Mouse (Mus musculus): ENCODE measurements around the gene Dpp6. TPM values are rescaled to one million over a fixed set of nuclear protein-coding genes. Genes with fewer than 3 reads are reported as not detected.

The Dpp6 gene
- polyA plus RNA-seq, 1 experiment from 2014 or later: 4.5 TPM

GRCm38 (mm10) chr5:27133196-27133595 lies 316.2 kb downstream of the Dpp6 start:
- no peaks in the 10 kb centered on the region for H3K36me3 ChIP-seq (replicated peaks; ENCODE audit: control insufficient read depth, insufficient read depth, low read depth, low read length)
- H3K27me3 ChIP-seq (ENCODE audit: control insufficient read depth, insufficient read depth, low read length): no peaks in the 10 kb centered on the region
- no peak overlapping the region for H3K4me2 ChIP-seq (ENCODE audit: low read depth, low read length)
- WGBS: 78% methylated on average over 3 of the region's 3 CpGs
- H3K27ac ChIP-seq (replicated peaks; ENCODE audit: low read depth, low read length): no peak overlapping the region
- no peaks in the 10 kb centered on the region for H3K4me1 ChIP-seq (ENCODE audit: control insufficient read depth, insufficient read depth, low read length)
- no peaks in the 10 kb centered on the region for H3K9me3 ChIP-seq (replicated peaks; ENCODE audit: control insufficient read depth, low read length)
- no peak overlapping the region for H3K9ac ChIP-seq (replicated peaks; ENCODE audit: low read length)
- no peak overlapping the region for H3K4me3 ChIP-seq (ENCODE audit: low read depth, low read length)
- DNase-seq (ENCODE audit: low spot score): no peak
- ATAC-seq (replicated peaks; ENCODE audit: insufficient number of reproducible peaks, low FRiP score, low TSS enrichment, low read depth): no peak

- H3K4me1 ChIP-seq (ENCODE audit: control insufficient read depth, insufficient read depth, low read length): no peaks in the 10 kb centered on the region
- DNase-seq (ENCODE audit: low spot score): no peak
- H3K9ac ChIP-seq (replicated peaks; ENCODE audit: low read length): no peak overlapping the region
- no peak overlapping the region for H3K4me3 ChIP-seq (ENCODE audit: low read depth, low read length)
- H3K9me3 ChIP-seq (replicated peaks; ENCODE audit: control insufficient read depth, low read length): no peaks in the 10 kb centered on the region
- H3K27me3 ChIP-seq (ENCODE audit: control insufficient read depth, insufficient read depth, low read length): no peaks in the 10 kb centered on the region
- WGBS: 76% methylated on average over 2 of the region's 2 CpGs
- no peak for ATAC-seq (replicated peaks; ENCODE audit: insufficient number of reproducible peaks, low FRiP score, low TSS enrichment, low read depth)
- no peaks in the 10 kb centered on the region for H3K36me3 ChIP-seq (replicated peaks; ENCODE audit: control insufficient read depth, insufficient read depth, low read depth, low read length)
- H3K27ac ChIP-seq (replicated peaks; ENCODE audit: low read depth, low read length): no peak overlapping the region
- H3K4me2 ChIP-seq (ENCODE audit: low read depth, low read length): no peak overlapping the region
These were observed 317.5 kb downstream of the Dpp6 start for GRCm38 (mm10) chr5:27134436-27135005.

DNA sequence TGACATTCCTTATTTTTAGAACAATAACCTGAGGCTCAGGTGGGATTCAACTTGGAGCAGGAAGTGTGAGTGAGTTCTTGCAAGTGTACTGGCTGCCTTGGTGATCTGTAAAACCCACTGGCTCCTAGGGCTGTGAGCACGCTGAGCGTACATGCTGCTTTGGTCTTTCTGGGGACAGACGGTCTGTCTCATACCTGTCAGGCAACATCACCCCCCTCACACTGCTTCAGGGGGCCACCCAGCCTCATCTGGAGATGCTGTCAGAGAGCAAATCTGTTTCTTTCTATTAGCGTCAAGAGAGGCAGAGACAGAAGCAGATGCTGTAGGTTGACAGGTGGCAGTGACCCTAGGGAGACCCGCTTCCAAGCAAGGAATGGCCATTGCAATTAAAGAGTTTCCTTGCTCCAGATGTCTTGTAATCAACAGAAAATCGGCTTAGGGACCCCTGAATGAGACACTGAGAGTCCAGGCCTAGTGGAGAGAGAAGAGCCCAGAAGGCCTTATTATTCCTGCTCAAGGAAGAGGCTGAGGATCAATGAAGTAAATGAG lies 330.5 kb downstream of the Dpp6 start:
- 80% methylated on average over 6 of the region's 6 CpGs for WGBS
- no peaks in the 10 kb centered on the region for H3K27me3 ChIP-seq (ENCODE audit: control insufficient read depth, insufficient read depth, low read length)
- H3K9me3 ChIP-seq (replicated peaks; ENCODE audit: control insufficient read depth, low read length): no peaks in the 10 kb centered on the region
- ATAC-seq (replicated peaks; ENCODE audit: insufficient number of reproducible peaks, low FRiP score, low TSS enrichment, low read depth) (no peak), DNase-seq (ENCODE audit: low spot score) (no peak)
- H3K9ac ChIP-seq (replicated peaks; ENCODE audit: low read length): no peak overlapping the region
- H3K27ac ChIP-seq (replicated peaks; ENCODE audit: low read depth, low read length): no peak overlapping the region
- no peak overlapping the region for H3K4me3 ChIP-seq (ENCODE audit: low read depth, low read length)
- no peaks in the 10 kb centered on the region for H3K36me3 ChIP-seq (replicated peaks; ENCODE audit: control insufficient read depth, insufficient read depth, low read depth, low read length)
- H3K4me1 ChIP-seq (ENCODE audit: control insufficient read depth, insufficient read depth, low read length): no peaks in the 10 kb centered on the region
- H3K4me2 ChIP-seq (ENCODE audit: low read depth, low read length): no peak overlapping the region

- 62% methylated on average over 1 of the region's 1 CpGs for WGBS
- no peaks in the 10 kb centered on the region for H3K36me3 ChIP-seq (replicated peaks; ENCODE audit: control insufficient read depth, insufficient read depth, low read depth, low read length)
- H3K27me3 ChIP-seq (ENCODE audit: control insufficient read depth, insufficient read depth, low read length): no peaks in the 10 kb centered on the region
- no peak overlapping the region for H3K9ac ChIP-seq (replicated peaks; ENCODE audit: low read length)
- no peak overlapping the region for H3K4me3 ChIP-seq (ENCODE audit: low read depth, low read length)
- no peak overlapping the region for H3K27ac ChIP-seq (replicated peaks; ENCODE audit: low read depth, low read length)
- no peak overlapping the region for H3K4me2 ChIP-seq (ENCODE audit: low read depth, low read length)
- H3K9me3 ChIP-seq (replicated peaks; ENCODE audit: control insufficient read depth, low read length): no peaks in the 10 kb centered on the region
- ATAC-seq (replicated peaks; ENCODE audit: insufficient number of reproducible peaks, low FRiP score, low TSS enrichment, low read depth) (no peak), DNase-seq (ENCODE audit: low spot score) (no peak)
- no peaks in the 10 kb centered on the region for H3K4me1 ChIP-seq (ENCODE audit: control insufficient read depth, insufficient read depth, low read length)
These were observed 334.0 kb downstream of the Dpp6 start for GRCm38 (mm10) chr5:27151017-27151416.

GRCm38 (mm10) chr5:27155671-27156070 lies 338.7 kb downstream of the Dpp6 start:
- Histone ChIP-seq H3K9me3 (replicated peaks; ENCODE audit: control insufficient read depth, low read length) (no peaks in the 10 kb centered on the region), H3K36me3 (replicated peaks; ENCODE audit: control insufficient read depth, insufficient read depth, low read depth, low read length) (no peaks in the 10 kb centered on the region), H3K4me1 (ENCODE audit: control insufficient read depth, insufficient read depth, low read length) (no peaks in the 10 kb centered on the region), H3K27me3 (ENCODE audit: control insufficient read depth, insufficient read depth, low read length) (no peaks in the 10 kb centered on the region), H3K27ac (replicated peaks; ENCODE audit: low read depth, low read length) (no peak overlapping the region), H3K4me3 (ENCODE audit: low read depth, low read length) (no peak overlapping the region), H3K9ac (replicated peaks; ENCODE audit: low read length) (no peak overlapping the region), H3K4me2 (ENCODE audit: low read depth, low read length) (no peak overlapping the region)
- no peak for DNase-seq (ENCODE audit: low spot score)
- ATAC-seq (replicated peaks; ENCODE audit: insufficient number of reproducible peaks, low FRiP score, low TSS enrichment, low read depth): no peak
- WGBS: 74% methylated on average over 3 of the region's 3 CpGs

DNA sequence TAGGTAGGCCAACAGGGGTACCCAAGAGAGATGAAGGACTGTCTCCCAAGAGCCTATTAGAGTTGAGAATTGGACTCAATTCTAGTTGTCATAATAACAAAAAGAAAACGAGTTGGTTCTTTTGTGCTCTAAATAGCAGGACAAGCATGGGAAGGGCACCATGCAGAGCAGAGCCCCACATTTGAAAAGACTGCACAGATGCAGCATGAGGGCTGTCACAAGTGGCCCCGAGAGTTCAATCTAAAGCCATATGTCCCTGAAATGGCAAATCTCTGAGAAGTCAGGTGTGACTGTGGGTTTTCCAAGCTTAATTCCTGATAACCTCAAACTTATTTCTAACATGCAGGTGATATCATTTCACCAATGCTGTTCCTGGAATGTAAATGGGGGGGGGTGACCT lies 339.4 kb downstream of the Dpp6 start:
- H3K36me3 ChIP-seq (replicated peaks; ENCODE audit: control insufficient read depth, insufficient read depth, low read depth, low read length): no peaks in the 10 kb centered on the region
- H3K4me3 ChIP-seq (ENCODE audit: low read depth, low read length): no peak overlapping the region
- no peak overlapping the region for H3K9ac ChIP-seq (replicated peaks; ENCODE audit: low read length)
- no peak overlapping the region for H3K27ac ChIP-seq (replicated peaks; ENCODE audit: low read depth, low read length)
- H3K4me2 ChIP-seq (ENCODE audit: low read depth, low read length): no peak overlapping the region
- H3K9me3 ChIP-seq (replicated peaks; ENCODE audit: control insufficient read depth, low read length): no peaks in the 10 kb centered on the region
- 65% methylated on average over 2 of the region's 2 CpGs for WGBS
- DNase-seq (ENCODE audit: low spot score) (no peak), ATAC-seq (replicated peaks; ENCODE audit: insufficient number of reproducible peaks, low FRiP score, low TSS enrichment, low read depth) (no peak)
- no peaks in the 10 kb centered on the region for H3K4me1 ChIP-seq (ENCODE audit: control insufficient read depth, insufficient read depth, low read length)
- H3K27me3 ChIP-seq (ENCODE audit: control insufficient read depth, insufficient read depth, low read length): no peaks in the 10 kb centered on the region

DNA sequence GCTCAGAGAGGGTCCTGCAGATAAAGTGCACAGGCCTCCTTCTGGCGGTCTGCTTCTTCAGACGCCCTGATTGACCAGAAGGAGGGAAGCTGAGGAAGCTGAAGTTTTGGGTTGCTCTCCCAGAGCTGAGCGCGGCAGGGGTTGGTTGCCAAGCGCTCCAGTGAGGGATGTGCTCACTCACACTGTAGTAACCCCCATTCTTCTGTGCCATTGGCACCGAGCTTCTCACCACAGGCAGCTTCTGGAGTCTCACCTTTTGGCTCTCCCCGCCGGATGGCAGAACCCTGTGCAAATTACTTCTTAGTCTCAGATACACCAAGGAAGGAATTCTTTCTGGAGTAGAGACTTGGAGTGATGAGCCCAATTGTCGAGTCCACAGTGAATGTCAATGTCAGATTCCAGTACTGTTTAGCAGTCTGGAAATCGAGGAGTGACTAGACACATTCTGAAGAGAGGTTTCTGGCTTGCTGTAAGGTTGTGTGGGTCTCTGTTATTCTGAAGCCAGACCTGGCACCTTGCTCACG lies 344.2 kb downstream of the Dpp6 start:
- no peak overlapping the region for H3K4me3 ChIP-seq (ENCODE audit: low read depth, low read length)
- no peaks in the 10 kb centered on the region for H3K36me3 ChIP-seq (replicated peaks; ENCODE audit: control insufficient read depth, insufficient read depth, low read depth, low read length)
- no peak overlapping the region for H3K27ac ChIP-seq (replicated peaks; ENCODE audit: low read depth, low read length)
- H3K9ac ChIP-seq (replicated peaks; ENCODE audit: low read length): no peak overlapping the region
- no peaks in the 10 kb centered on the region for H3K4me1 ChIP-seq (ENCODE audit: control insufficient read depth, insufficient read depth, low read length)
- no peaks in the 10 kb centered on the region for H3K9me3 ChIP-seq (replicated peaks; ENCODE audit: control insufficient read depth, low read length)
- H3K4me2 ChIP-seq (ENCODE audit: low read depth, low read length): no peak overlapping the region
- 67% methylated on average over 11 of the region's 11 CpGs for WGBS
- ATAC-seq (replicated peaks; ENCODE audit: insufficient number of reproducible peaks, low FRiP score, low TSS enrichment, low read depth) (no peak), DNase-seq (ENCODE audit: low spot score) (no peak)
- no peaks in the 10 kb centered on the region for H3K27me3 ChIP-seq (ENCODE audit: control insufficient read depth, insufficient read depth, low read length)

DNA sequence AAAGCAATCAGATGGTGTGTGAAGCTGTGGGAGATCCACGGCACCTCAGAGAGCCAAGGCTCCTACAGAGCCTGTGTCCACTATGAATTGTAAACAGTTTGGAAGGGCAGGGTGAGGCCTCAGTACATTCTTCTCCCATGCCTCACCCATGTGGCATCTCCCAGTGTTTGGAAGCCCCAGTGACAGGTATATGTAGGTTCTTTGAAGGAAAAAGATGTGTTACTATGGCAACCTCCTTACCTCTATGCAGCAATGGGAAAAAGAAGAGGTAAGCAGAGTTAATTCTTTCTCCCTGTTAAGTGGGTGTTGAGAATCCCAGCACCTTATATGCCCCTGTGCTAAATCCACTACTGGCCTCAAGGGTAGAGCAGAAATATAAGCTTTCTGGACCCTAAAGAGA lies 351.5 kb downstream of the Dpp6 start:
- Histone ChIP-seq H3K9ac (replicated peaks; ENCODE audit: low read length) (no peak overlapping the region), H3K4me1 (ENCODE audit: control insufficient read depth, insufficient read depth, low read length) (no peaks in the 10 kb centered on the region), H3K27me3 (ENCODE audit: control insufficient read depth, insufficient read depth, low read length) (no peaks in the 10 kb centered on the region), H3K36me3 (replicated peaks; ENCODE audit: control insufficient read depth, insufficient read depth, low read depth, low read length) (no peaks in the 10 kb centered on the region), H3K27ac (replicated peaks; ENCODE audit: low read depth, low read length) (no peak overlapping the region), H3K4me3 (ENCODE audit: low read depth, low read length) (no peak overlapping the region), H3K9me3 (replicated peaks; ENCODE audit: control insufficient read depth, low read length) (no peaks in the 10 kb centered on the region), H3K4me2 (ENCODE audit: low read depth, low read length) (no peak overlapping the region)
- ATAC-seq (replicated peaks; ENCODE audit: insufficient number of reproducible peaks, low FRiP score, low TSS enrichment, low read depth) (no peak), DNase-seq (ENCODE audit: low spot score) (no peak)
- WGBS: 96% methylated on average over 1 of the region's 1 CpGs
